Mouse (Mus musculus) adrenal gland, adult 10 weeks (tissue): ENCODE data around the gene Olfr356. TPM values are rescaled to one million over a fixed set of nuclear protein-coding genes. Genes with fewer than 3 reads are reported as not detected.

Experiments used
- polyA plus RNA-seq: library from polyadenylated mRNA; stranded (reverse); fragments of 350-450 nt; fragmentation: Illumina TruSeq; extraction: RNeasy Lipid Tissue Mini Kit (QIAGEN cat#74804); gene quantifications from one replicate; pipeline ENCODE4 v1.2.3, GENCODE M21; 2014; ENCODE audit warnings: low read depth, low replicate concordance

Gene Olfr356
- polyA plus RNA-seq, result not detected

DNA sequence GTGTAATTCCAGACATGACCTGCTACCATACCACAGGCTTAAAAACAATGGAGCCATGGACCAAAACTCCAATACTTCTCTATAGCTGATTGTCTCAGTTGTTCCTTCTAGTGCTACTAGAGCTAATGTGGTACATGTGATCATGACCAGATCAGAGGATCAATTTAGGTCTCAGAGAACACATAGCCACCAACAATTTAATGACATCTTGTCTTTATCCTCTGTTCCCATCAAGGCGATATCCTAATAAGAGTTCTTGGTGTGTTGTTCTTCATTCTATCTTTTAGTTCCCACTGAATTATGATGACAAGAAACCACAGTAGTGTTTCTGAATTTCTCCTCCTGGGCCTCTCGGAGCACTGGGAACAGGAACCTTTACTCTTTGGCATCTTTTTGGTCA lies at the start of gene Olfr356:
Gene Olfr356 (plus strand): TSS at position 301 of the 400 bp plus-strand sequence.

DNA sequence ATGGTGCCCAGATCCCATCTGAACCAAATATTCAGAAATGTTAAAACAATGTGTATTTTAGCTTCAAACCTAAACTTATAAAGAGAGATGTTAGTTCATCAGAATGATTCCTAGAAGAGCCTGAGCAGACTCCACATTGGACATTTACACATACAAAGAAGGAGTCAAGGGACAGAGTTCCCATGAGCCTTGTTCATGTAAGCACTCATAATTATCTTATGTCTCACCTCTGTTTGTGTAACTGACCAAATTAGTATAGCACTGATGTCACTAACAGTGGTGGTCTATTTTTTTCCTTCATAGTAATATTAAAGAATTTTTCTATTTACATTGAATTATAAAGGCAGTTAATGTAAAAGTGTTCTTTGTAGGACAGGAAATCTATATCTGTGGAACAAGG lies 44.1 kb upstream of the Olfr356 start, which contains the start of gene Olfr353:
Gene Olfr353 (minus strand): TSS at position 101 of the 400 bp plus-strand sequence.

DNA sequence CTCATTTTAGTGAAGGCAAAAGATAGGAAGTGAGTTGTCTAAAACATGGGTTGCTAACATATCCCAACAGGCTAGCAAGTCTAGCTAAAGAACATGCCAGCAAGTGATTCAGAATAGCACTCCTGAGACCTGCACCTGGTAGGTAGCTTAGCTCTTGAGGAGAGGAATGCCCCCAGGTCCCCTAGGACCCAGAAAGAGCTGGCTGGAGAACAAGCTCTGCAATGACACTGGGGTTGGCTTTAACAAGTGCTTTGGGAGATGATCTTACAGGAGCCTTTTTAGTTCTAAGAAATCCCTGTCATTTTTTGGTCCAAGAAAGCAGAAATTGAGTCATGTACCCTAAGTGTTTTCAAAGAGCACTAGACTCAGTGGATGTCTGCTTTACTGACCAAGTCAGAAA lies 31.5 kb upstream of the Olfr356 start, which contains the start of gene Olfr354:
Gene Olfr354 (plus strand): TSS at position 301 of the 400 bp plus-strand sequence.

DNA sequence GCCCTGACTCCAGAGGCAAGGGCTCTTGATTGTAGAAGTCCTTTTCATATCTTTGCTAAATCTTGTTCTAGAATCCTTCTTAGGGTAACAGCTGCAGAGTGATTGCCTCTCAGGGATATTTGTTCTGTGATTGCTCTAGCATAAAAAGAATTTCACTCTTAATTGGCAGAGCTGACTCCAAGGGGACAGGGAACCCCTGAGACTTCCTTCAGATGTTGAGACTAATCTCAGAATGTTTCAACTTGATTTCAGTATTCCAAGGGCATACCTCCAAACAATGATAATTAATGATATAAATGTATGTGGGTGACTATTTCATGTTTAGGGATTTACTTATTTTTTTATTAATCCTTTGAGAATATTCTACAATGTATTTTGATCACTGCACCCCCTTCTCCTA lies 8.1 kb upstream of the Olfr356 start, which contains the start of gene Olfr355:
Gene Olfr355 (minus strand): TSS at position 101 of the 400 bp plus-strand sequence.

Other genes starting within 250 kb of the Olfr356 start
- gene Olfr347, start 205.2 kb upstream of the Olfr356 start, polyA plus RNA-seq, result not detected
- gene Olfr348, start 152.8 kb upstream of the Olfr356 start, polyA plus RNA-seq, result not detected
- not detected for gene Olfr50, start 146.6 kb upstream of the Olfr356 start, polyA plus RNA-seq
- not detected for gene Olfr3, start 120.1 kb upstream of the Olfr356 start, polyA plus RNA-seq
- gene Olfr350, start 90.8 kb upstream of the Olfr356 start, polyA plus RNA-seq, result not detected
- gene Olfr351, start 74.5 kb upstream of the Olfr356 start, polyA plus RNA-seq, result not detected
- gene Olfr352, start 68.7 kb upstream of the Olfr356 start, polyA plus RNA-seq, result not detected
- not detected for gene Olfr353, start 44.2 kb upstream of the Olfr356 start, polyA plus RNA-seq
- not detected for gene Olfr354, start 31.4 kb upstream of the Olfr356 start, polyA plus RNA-seq
- gene Olfr355, start 8.2 kb upstream of the Olfr356 start, polyA plus RNA-seq, result not detected
- gene Olfr357, start 56.7 kb downstream of the Olfr356 start, polyA plus RNA-seq, result not detected
- gene Olfr358, start 72.2 kb downstream of the Olfr356 start, polyA plus RNA-seq, result not detected
- not detected for gene Olfr360, start 128.6 kb downstream of the Olfr356 start, polyA plus RNA-seq
- gene Olfr361, start 152.2 kb downstream of the Olfr356 start, polyA plus RNA-seq, result not detected
- gene Olfr362, start 180.8 kb downstream of the Olfr356 start, polyA plus RNA-seq, result not detected
- not detected for gene Olfr364-ps1, start 202.2 kb downstream of the Olfr356 start, polyA plus RNA-seq